23 mouse cellular contexts compared by ENCODE assay signal in genomic region chr5:64459807-64460206, GRCm38 (mm10).
DNase-seq lines count a peak whose midpoint lies in the region; ATAC-seq and TF ChIP-seq lines count a peak whose summit lies in the region.
"Had no signal": no experiment of that assay in that cellular context is flagged by ENCODE, and none has a peak within 500 bp of the region (broad histone marks: within the 10 kb centered on the region; RNA-seq: fewer than 3 reads in every experiment).

No protein-coding gene starts in this region.

- no peaks in the 10 kb centered on the region for H3K27me3 ChIP-seq in liver, adult 2 months (ENCODE audit: control insufficient read depth, insufficient read depth, low read length)
- no peaks in the 10 kb centered on the region for H3K27me3 ChIP-seq in liver, embryonic 11.5 days (replicated peaks; ENCODE audit: control insufficient read depth, insufficient read depth, low read length)
- H3K27me3 ChIP-seq in liver, postnatal 0 days (ENCODE audit: insufficient read depth, low read length): no peaks in the 10 kb centered on the region
- H3K27me3 ChIP-seq in liver, embryonic 12.5 days (replicated peaks): peaks cover 25% of the 10 kb centered on the region
- H3K27me3 ChIP-seq: CH12.LX, Patski had no signal

- DNase-seq in adrenal gland, adult 2 months: peak; percentile 23
- no peak for DNase-seq in adrenal gland, postnatal 14 days
- DNase-seq in liver, adult 2 months (ENCODE audit: extremely low read depth, low read depth, low spot score): peak; percentile 50
- no peak for DNase-seq in liver, embryonic 11.5 days (ENCODE audit: low spot score)
- DNase-seq in liver, postnatal 0 days: no peak
- DNase-seq in Muller cell, postnatal 12 days (ENCODE audit: inconsistent ontology term): peak; percentile 27
- DNase-seq: adrenal gland, adult 8-10 months; adrenal gland, postnatal 10 days; adrenal gland, postnatal 25 days; adrenal gland, postnatal 36 days; B cell, adult 2 months; cerebellum, adult 11 months; cerebellum, adult 11-12 months; cerebellum, adult 18-20 months; cerebellum, adult 2 months; cerebellum, adult 8-10 months had no signal

- no peak overlapping the region for H3K9ac ChIP-seq in liver, adult 2 months (ENCODE audit: low read depth, low read length)
- no peak overlapping the region for H3K9ac ChIP-seq in liver, embryonic 11.5 days (ENCODE audit: low read depth, low read length)
- H3K9ac ChIP-seq in liver, postnatal 0 days (replicated peaks): no peak overlapping the region
- H3K9ac ChIP-seq in liver, embryonic 12.5 days: no peak overlapping the region

- TF ChIP-seq EP300 in liver, postnatal 0 days (IDR thresholded peaks at IDR 0.05; ENCODE audit: low read depth): no peak

- H3K4me1 ChIP-seq in liver, adult 2 months (ENCODE audit: control insufficient read depth, insufficient read depth, low read length): no peaks in the 10 kb centered on the region
- no peaks in the 10 kb centered on the region for H3K4me1 ChIP-seq in liver, embryonic 11.5 days (replicated peaks; ENCODE audit: control insufficient read depth, insufficient read depth, low read length)
- 0 out of 2 replicates have a peak, but pooled peaks cover 2% of the 10 kb centered on the region for H3K4me1 ChIP-seq in liver, postnatal 0 days (ENCODE audit: insufficient read depth)
- no peaks in the 10 kb centered on the region for H3K4me1 ChIP-seq in liver, embryonic 12.5 days

- no peaks in the 10 kb centered on the region for H3K79me2 ChIP-seq in liver, adult 2 months (ENCODE audit: control insufficient read depth, insufficient read depth, low read length)

- no peak for TF ChIP-seq POLR2A in liver, adult 2 months (IDR thresholded peaks at IDR 0.05; ENCODE audit: extremely low read depth, insufficient read depth, low read length)

- no peak overlapping the region for H3K4me3 ChIP-seq in liver, adult 2 months (ENCODE audit: insufficient read depth, low read depth, low read length)
- H3K4me3 ChIP-seq in liver, embryonic 11.5 days (ENCODE audit: low read depth, low read length): no peak overlapping the region
- H3K4me3 ChIP-seq in liver, postnatal 0 days (ENCODE audit: low read depth, low read length): no peak overlapping the region
- H3K4me3 ChIP-seq in liver, embryonic 12.5 days: no peak overlapping the region

- no peaks in the 10 kb centered on the region for H3K36me3 ChIP-seq in liver, adult 2 months (ENCODE audit: control insufficient read depth, insufficient read depth, low read length)
- H3K36me3 ChIP-seq in liver, embryonic 11.5 days (ENCODE audit: control insufficient read depth, insufficient read depth, low read length): no peaks in the 10 kb centered on the region
- no peaks in the 10 kb centered on the region for H3K36me3 ChIP-seq in liver, postnatal 0 days (replicated peaks; ENCODE audit: insufficient read depth, low read length)
- H3K36me3 ChIP-seq in liver, embryonic 12.5 days: no peaks in the 10 kb centered on the region
- H3K36me3 ChIP-seq: G1E had no signal

- no peak overlapping the region for H3K4me2 ChIP-seq in liver, embryonic 11.5 days
- H3K4me2 ChIP-seq in liver, postnatal 0 days (ENCODE audit: low read depth, low read length): no peak overlapping the region
- H3K4me2 ChIP-seq in liver, embryonic 12.5 days: no peak overlapping the region

- WGBS in liver, adult 2 months: 37% methylated on average over 5 of the region's 5 CpGs
- 80% methylated on average over 5 of the region's 5 CpGs for WGBS in liver, embryonic 11.5 days
- 64% methylated on average over 5 of the region's 5 CpGs for WGBS in liver, postnatal 0 days (ENCODE audit: insufficient replicate concordance)
- 66% methylated on average over 5 of the region's 5 CpGs for WGBS in liver, embryonic 12.5 days (ENCODE audit: insufficient replicate concordance)

- H3K27ac ChIP-seq in liver, adult 2 months (replicated peaks; ENCODE audit: insufficient read depth, low read depth, low read length): no peak overlapping the region
- no peak overlapping the region for H3K27ac ChIP-seq in liver, embryonic 11.5 days (ENCODE audit: low read depth, low read length)
- no peak overlapping the region for H3K27ac ChIP-seq in liver, postnatal 0 days (ENCODE audit: low read depth)
- H3K27ac ChIP-seq in liver, embryonic 12.5 days: no peak overlapping the region

- no peak for TF ChIP-seq CTCF in liver, adult 2 months (IDR thresholded peaks at IDR 0.05; ENCODE audit: low read depth, low read length)
- TF ChIP-seq CTCF in liver, postnatal 0 days (IDR thresholded peaks at IDR 0.05; ENCODE audit: low read depth): no peak

- no peaks in the 10 kb centered on the region for H3K9me3 ChIP-seq in liver, embryonic 11.5 days (ENCODE audit: control insufficient read depth, low read length)
- H3K9me3 ChIP-seq in liver, postnatal 0 days (ENCODE audit: low read length): no peaks in the 10 kb centered on the region
- no peaks in the 10 kb centered on the region for H3K9me3 ChIP-seq in liver, embryonic 12.5 days (replicated peaks)
- H3K9me3 ChIP-seq: G1E had no signal

- ATAC-seq in liver, embryonic 11.5 days (replicated peaks; ENCODE audit: low FRiP score): no peak
- peak; percentile 67 for ATAC-seq in liver, postnatal 0 days
- no peak for ATAC-seq in liver, embryonic 12.5 days
- ATAC-seq in erythroblast, adult 5-6 weeks (replicated peaks; ENCODE audit: low FRiP score, poor library complexity, severe bottlenecking): no peak
- ATAC-seq: activated CD4-positive, CD25-positive, alpha-beta regulatory T cell, adult 4 months; CD4-positive, CD25-positive, alpha-beta regulatory T cell, adult 4 months; Patski had no signal

Comparison
In these comparisons a context has a peak if more than half of its experiments do, and no peak if none do; other contexts are left out.
1. DNase-seq: peak in adrenal gland, adult 2 months (single experiment), liver, adult 2 months (single experiment) and Muller cell, postnatal 12 days (single experiment); none in adrenal gland, postnatal 14 days (single experiment), liver, embryonic 11.5 days (single experiment) and liver, postnatal 0 days (single experiment).